In the genomic region with DNA sequence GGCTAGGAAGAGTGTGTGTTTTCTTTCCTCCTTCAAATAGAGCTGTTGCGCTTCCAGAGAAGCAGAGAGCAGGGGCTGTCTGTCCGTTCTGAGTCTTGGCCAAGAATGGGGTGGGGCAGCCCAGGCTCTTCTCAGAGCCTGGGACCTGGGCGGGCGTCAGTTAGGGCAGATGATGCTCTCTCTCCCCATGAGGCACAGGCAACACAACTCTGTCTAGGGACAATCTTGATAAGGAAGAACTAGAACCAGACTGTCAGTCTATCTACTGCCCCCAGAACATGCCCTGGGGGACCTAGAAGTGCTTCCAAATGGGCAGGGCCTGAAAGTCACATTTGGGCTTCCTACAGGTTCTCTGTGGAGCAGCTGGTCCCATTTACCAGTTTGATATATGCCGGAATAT, we compare ENCODE assay signal across 24 mouse cellular contexts. TPM values are rescaled to one million over a fixed set of nuclear protein-coding genes. Genes with fewer than 3 reads are reported as not detected.
DNase-seq lines count a peak whose midpoint lies in the region; ATAC-seq lines count a peak whose summit lies in the region.
"Had no signal": no experiment of that assay in that cellular context is flagged by ENCODE, and none has a peak within 500 bp of the region (broad histone marks: within the 10 kb centered on the region; RNA-seq: fewer than 3 reads in every experiment).

No protein-coding gene starts in this region.

- no peak overlapping the region for H3K4me2 ChIP-seq in midbrain, embryonic 11.5 days
- H3K4me2 ChIP-seq in midbrain, embryonic 14.5 days (ENCODE audit: low read length): no peak overlapping the region
- H3K4me2 ChIP-seq in liver, embryonic 12.5 days: no peak overlapping the region
- no peak overlapping the region for H3K4me2 ChIP-seq in liver, embryonic 16.5 days (ENCODE audit: low read depth, low read length)
- H3K4me2 ChIP-seq: embryonic facial prominence, embryonic 13.5 days; forebrain, embryonic 12.5 days; heart, embryonic 11.5 days; heart, embryonic 15.5 days; hindbrain, embryonic 13.5 days had no signal

- H3K27me3 ChIP-seq in midbrain, embryonic 11.5 days (ENCODE audit: control insufficient read depth, insufficient read depth, low read length): no peaks in the 10 kb centered on the region
- no peaks in the 10 kb centered on the region for H3K27me3 ChIP-seq in midbrain, embryonic 14.5 days (ENCODE audit: control insufficient read depth, insufficient read depth, low read length)
- H3K27me3 ChIP-seq in liver, embryonic 12.5 days (replicated peaks): no peaks in the 10 kb centered on the region
- H3K27me3 ChIP-seq in liver, embryonic 16.5 days (ENCODE audit: control insufficient read depth, insufficient read depth, low read depth, low read length): no peaks in the 10 kb centered on the region
- H3K27me3 ChIP-seq: embryonic facial prominence, embryonic 13.5 days; forebrain, embryonic 12.5 days; heart, embryonic 15.5 days; hindbrain, embryonic 13.5 days had no signal

- no peak for ATAC-seq in midbrain, embryonic 11.5 days (ENCODE audit: low FRiP score)
- no peak for ATAC-seq in midbrain, embryonic 14.5 days (ENCODE audit: low FRiP score, low TSS enrichment)
- peak; percentile 83 for ATAC-seq in liver, embryonic 12.5 days
- ATAC-seq in liver, embryonic 16.5 days (ENCODE audit: low read depth): peak; percentile 59
- ATAC-seq: CD4-positive, CD25-positive, alpha-beta regulatory T cell, adult 4 months; forebrain, embryonic 16.5 days had no signal

- no peaks in the 10 kb centered on the region for H3K4me1 ChIP-seq in midbrain, embryonic 11.5 days (ENCODE audit: control insufficient read depth, insufficient read depth, low read length)
- H3K4me1 ChIP-seq in midbrain, embryonic 14.5 days (ENCODE audit: control insufficient read depth, insufficient read depth, low read length): no peaks in the 10 kb centered on the region
- peaks cover 12% of the 10 kb centered on the region for H3K4me1 ChIP-seq in liver, embryonic 12.5 days
- no peaks in the 10 kb centered on the region; the same call in 1 of the 2 replicates for H3K4me1 ChIP-seq in liver, embryonic 16.5 days (ENCODE audit: control insufficient read depth, low read depth, low read length)
- H3K4me1 ChIP-seq: embryonic facial prominence, embryonic 13.5 days; forebrain, embryonic 12.5 days; heart, embryonic 15.5 days; hindbrain, embryonic 13.5 days had no signal

- no peaks in the 10 kb centered on the region for H3K9me3 ChIP-seq in midbrain, embryonic 11.5 days (ENCODE audit: control insufficient read depth, low read length)
- H3K9me3 ChIP-seq in midbrain, embryonic 14.5 days (ENCODE audit: control insufficient read depth, low read length): no peaks in the 10 kb centered on the region
- H3K9me3 ChIP-seq in liver, embryonic 12.5 days (replicated peaks): no peaks in the 10 kb centered on the region
- H3K9me3 ChIP-seq in liver, embryonic 16.5 days (replicated peaks; ENCODE audit: control insufficient read depth, low read length): no peaks in the 10 kb centered on the region
- H3K9me3 ChIP-seq: embryonic facial prominence, embryonic 13.5 days; forebrain, embryonic 12.5 days; G1E; heart, embryonic 15.5 days; hindbrain, embryonic 13.5 days had no signal

- H3K36me3 ChIP-seq in midbrain, embryonic 11.5 days (ENCODE audit: control insufficient read depth, insufficient read depth, low read length): peaks cover 4% of the 10 kb centered on the region
- peaks cover 62% of the 10 kb centered on the region for H3K36me3 ChIP-seq in midbrain, embryonic 14.5 days (ENCODE audit: control insufficient read depth, insufficient read depth, low read length)
- peaks cover 99% of the 10 kb centered on the region for H3K36me3 ChIP-seq in liver, embryonic 12.5 days
- peaks cover 21% of the 10 kb centered on the region for H3K36me3 ChIP-seq in liver, embryonic 16.5 days (ENCODE audit: control insufficient read depth, insufficient read depth)

- WGBS in midbrain, embryonic 11.5 days: 94% methylated on average over 5 of the region's 5 CpGs
- WGBS in midbrain, embryonic 14.5 days: 90% methylated on average over 5 of the region's 5 CpGs
- WGBS in liver, embryonic 12.5 days (ENCODE audit: insufficient replicate concordance): 50% methylated on average over 5 of the region's 5 CpGs
- WGBS in liver, embryonic 16.5 days (ENCODE audit: insufficient replicate concordance): 48% methylated on average over 5 of the region's 5 CpGs

- peak; percentile 39 for DNase-seq in midbrain, embryonic 11.5 days (ENCODE audit: low spot score, missing footprints)
- DNase-seq in midbrain, embryonic 14.5 days: no peak
- no peak for DNase-seq in urinary bladder, adult 18-20 months (ENCODE audit: low spot score in 2 of 2)
- DNase-seq in thymus, postnatal 10 days (ENCODE audit: low spot score in 2 of 2): no peak
- DNase-seq in urinary bladder, postnatal 10 days (ENCODE audit: low spot score): no peak
- no peak for DNase-seq in cerebellum, postnatal 25 days
- DNase-seq: adrenal gland, postnatal 10 days; B cell, adult 2 months; cerebellum, adult 11 months; cerebellum, adult 8-10 months; cerebellum, postnatal 36 days; gastrocnemius, postnatal 10 days; heart, adult 18-20 months; heart, postnatal 14 days had no signal

- H3K4me3 ChIP-seq in midbrain, embryonic 11.5 days (ENCODE audit: low read depth, low read length): no peak overlapping the region
- H3K4me3 ChIP-seq in midbrain, embryonic 14.5 days (replicated peaks; ENCODE audit: low read depth, low read length): no peak overlapping the region
- no peak overlapping the region for H3K4me3 ChIP-seq in liver, embryonic 12.5 days
- H3K4me3 ChIP-seq in liver, embryonic 16.5 days (ENCODE audit: low read depth, low read length): no peak overlapping the region
- H3K4me3 ChIP-seq: embryonic facial prominence, embryonic 13.5 days; forebrain, embryonic 12.5 days; heart, embryonic 15.5 days; hindbrain, embryonic 13.5 days had no signal

- no peak overlapping the region for H3K27ac ChIP-seq in midbrain, embryonic 11.5 days (ENCODE audit: low read depth, low read length)
- H3K27ac ChIP-seq in midbrain, embryonic 14.5 days (replicated peaks; ENCODE audit: low read depth, low read length): no peak overlapping the region
- H3K27ac ChIP-seq in liver, embryonic 12.5 days: no peak overlapping the region
- no peak overlapping the region for H3K27ac ChIP-seq in liver, embryonic 16.5 days (ENCODE audit: low read length)
- H3K27ac ChIP-seq: embryonic facial prominence, embryonic 13.5 days; forebrain, embryonic 12.5 days; heart, embryonic 15.5 days; hindbrain, embryonic 13.5 days had no signal

- H3K9ac ChIP-seq in midbrain, embryonic 11.5 days (ENCODE audit: low read length): no peak overlapping the region
- H3K9ac ChIP-seq in midbrain, embryonic 14.5 days (replicated peaks; ENCODE audit: low read length): no peak overlapping the region
- H3K9ac ChIP-seq in liver, embryonic 12.5 days: no peak overlapping the region
- H3K9ac ChIP-seq in liver, embryonic 16.5 days (ENCODE audit: low read depth, low read length): no peak overlapping the region
- H3K9ac ChIP-seq: embryonic facial prominence, embryonic 13.5 days; forebrain, embryonic 12.5 days; heart, embryonic 15.5 days; hindbrain, embryonic 13.5 days had no signal

RNA-seq across cellular contexts. Expression of gene Zdhhc3, which starts 33.9 kb away (rescaled TPM):
- polyA plus RNA-seq in midbrain, embryonic 11.5 days (2014; fragmentation: Nextera tagmentation; extraction: Ambion mirVana): 60.3 and 68.4 TPM in 2 replicates
- 63.3 and 64.8 TPM in 2 replicates for polyA plus RNA-seq in midbrain, embryonic 14.5 days (2014; fragmentation: Nextera tagmentation; extraction: Ambion mirVana)
- polyA plus RNA-seq in liver, embryonic 12.5 days (2016; fragmentation: Nextera tagmentation; extraction: Ambion mirVana): 51.2 and 52.1 TPM in 2 replicates
- 26.3 and 27.6 TPM in 2 replicates for polyA plus RNA-seq in liver, embryonic 16.5 days (2015; fragmentation: Nextera tagmentation; extraction: Ambion mirVana)

RNA-seq across cellular contexts. Expression of gene Exosc7, which starts 33.9 kb away (rescaled TPM):
- 115 and 129 TPM in 2 replicates for polyA plus RNA-seq in midbrain, embryonic 11.5 days (2014; fragmentation: Nextera tagmentation; extraction: Ambion mirVana)
- 80.6 and 81.4 TPM in 2 replicates for polyA plus RNA-seq in midbrain, embryonic 14.5 days (2014; fragmentation: Nextera tagmentation; extraction: Ambion mirVana)
- polyA plus RNA-seq in liver, embryonic 12.5 days (2016; fragmentation: Nextera tagmentation; extraction: Ambion mirVana): 116 and 123 TPM in 2 replicates
- 63.6 and 67.5 TPM in 2 replicates for polyA plus RNA-seq in liver, embryonic 16.5 days (2015; fragmentation: Nextera tagmentation; extraction: Ambion mirVana)

RNA-seq across cellular contexts. Expression of gene Tgm4, which starts 44.6 kb away (rescaled TPM):
- polyA plus RNA-seq in midbrain, embryonic 11.5 days (2014; fragmentation: Nextera tagmentation; extraction: Ambion mirVana): 0.38 and 0.43 TPM in 2 replicates
- 0.39 and 0.91 TPM in 2 replicates for polyA plus RNA-seq in midbrain, embryonic 14.5 days (2014; fragmentation: Nextera tagmentation; extraction: Ambion mirVana)
- 0.14 and 0.17 TPM in 2 replicates for polyA plus RNA-seq in liver, embryonic 12.5 days (2016; fragmentation: Nextera tagmentation; extraction: Ambion mirVana)
- 0.12 and 0.13 TPM in 2 replicates for polyA plus RNA-seq in liver, embryonic 16.5 days (2015; fragmentation: Nextera tagmentation; extraction: Ambion mirVana)
- polyA plus RNA-seq: G1E had no signal

RNA-seq across cellular contexts. Expression of gene Tmem42, which starts 58.0 kb away (rescaled TPM):
- polyA plus RNA-seq in midbrain, embryonic 11.5 days (2014; fragmentation: Nextera tagmentation; extraction: Ambion mirVana): 19.2 and 23.1 TPM in 2 replicates
- polyA plus RNA-seq in midbrain, embryonic 14.5 days (2014; fragmentation: Nextera tagmentation; extraction: Ambion mirVana): 27.4 and 35.3 TPM in 2 replicates
- 6.8 and 7.1 TPM in 2 replicates for polyA plus RNA-seq in liver, embryonic 12.5 days (2016; fragmentation: Nextera tagmentation; extraction: Ambion mirVana)
- polyA plus RNA-seq in liver, embryonic 16.5 days (2015; fragmentation: Nextera tagmentation; extraction: Ambion mirVana): 6.5 and 6.6 TPM in 2 replicates

Comparison
In these comparisons a context has a peak if more than half of its experiments do, and no peak if none do; other contexts are left out.
1. ATAC-seq: peak in liver, embryonic 12.5 days (single experiment) and liver, embryonic 16.5 days (single experiment); none in midbrain, embryonic 11.5 days (single experiment) and midbrain, embryonic 14.5 days (single experiment).